In the genomic region with DNA sequence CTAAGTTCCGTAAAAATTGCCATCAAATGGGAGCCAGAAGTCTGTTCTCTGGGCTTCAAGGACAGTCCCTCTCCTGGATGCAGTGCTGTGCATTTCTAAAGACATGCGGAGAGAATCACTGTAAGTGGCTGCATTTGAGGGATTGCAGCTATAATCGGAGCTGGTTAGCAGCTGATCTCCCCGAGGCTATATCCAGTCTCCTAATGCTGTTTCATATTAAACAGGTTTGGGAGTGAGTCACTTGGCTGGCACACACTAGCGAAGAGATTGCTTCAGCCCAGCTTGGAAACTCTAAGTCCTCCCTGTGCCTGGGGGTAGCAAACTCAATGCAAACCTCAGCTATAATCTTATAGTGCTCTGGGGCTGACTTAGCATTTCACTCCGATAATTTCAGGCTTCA, we compare ENCODE assay signal across 9 mouse cellular contexts. TPM values are rescaled to one million over a fixed set of nuclear protein-coding genes. Genes with fewer than 3 reads are reported as not detected.
A peak's percentile ranks its signal among the peaks of the same experiment; 100 is the strongest.
DNase-seq lines count a peak whose midpoint lies in the region; ATAC-seq lines count a peak whose summit lies in the region.
"Had no signal": no experiment of that assay in that cellular context is flagged by ENCODE, and none has a peak within 500 bp of the region (broad histone marks: within the 10 kb centered on the region; RNA-seq: fewer than 3 reads in every experiment).

No protein-coding gene starts in this region.

- H3K4me1 ChIP-seq in midbrain, embryonic 13.5 days (replicated peaks) = peaks cover 19% of the 10 kb centered on the region
- H3K4me1 ChIP-seq in midbrain, embryonic 11.5 days (ENCODE audit: control insufficient read depth, insufficient read depth, low read length) = no peaks in the 10 kb centered on the region
- peaks cover 17% of the 10 kb centered on the region; the same call in 1 of the 2 replicates for H3K4me1 ChIP-seq in embryonic facial prominence, embryonic 15.5 days

- DNase-seq in midbrain, embryonic 11.5 days (ENCODE audit: low spot score, missing footprints) = no peak
- DNase-seq in kidney, postnatal 36 days = peak; percentile 46 to 65
- peak; percentile 12 to 41 for DNase-seq in right cerebral cortex, postnatal 36 days (ENCODE audit: low spot score in 2 of 2)
- no peak for DNase-seq in urinary bladder, postnatal 4 days (ENCODE audit: low spot score in 2 of 2)
- DNase-seq in heart, adult 18-20 months = no peak
- no peak for DNase-seq in spleen, postnatal 14 days (ENCODE audit: low spot score in 2 of 2)

- peak overlapping the region; percentile 81 for H3K27ac ChIP-seq in midbrain, embryonic 13.5 days
- no peak overlapping the region for H3K27ac ChIP-seq in midbrain, embryonic 11.5 days (ENCODE audit: low read depth, low read length)
- H3K27ac ChIP-seq in embryonic facial prominence, embryonic 15.5 days (replicated peaks) = peak overlapping the region; percentile 78
- H3K27ac ChIP-seq: heart, embryonic 15.5 days had no signal

- no peaks in the 10 kb centered on the region for H3K36me3 ChIP-seq in midbrain, embryonic 13.5 days
- no peaks in the 10 kb centered on the region for H3K36me3 ChIP-seq in midbrain, embryonic 11.5 days (ENCODE audit: control insufficient read depth, insufficient read depth, low read length)
- no peaks in the 10 kb centered on the region for H3K36me3 ChIP-seq in embryonic facial prominence, embryonic 15.5 days
- H3K36me3 ChIP-seq: heart, embryonic 15.5 days had no signal

- WGBS in midbrain, embryonic 13.5 days = 41% methylated on average over 6 of the region's 6 CpGs
- 76% methylated on average over 6 of the region's 6 CpGs for WGBS in midbrain, embryonic 11.5 days
- 9% methylated on average over 6 of the region's 6 CpGs for WGBS in embryonic facial prominence, embryonic 15.5 days

- H3K4me2 ChIP-seq in midbrain, embryonic 13.5 days (replicated peaks) = peak overlapping the region; percentile 11
- no peak overlapping the region for H3K4me2 ChIP-seq in midbrain, embryonic 11.5 days
- peak overlapping the region; percentile 39 for H3K4me2 ChIP-seq in embryonic facial prominence, embryonic 15.5 days (replicated peaks)
- H3K4me2 ChIP-seq: heart, embryonic 15.5 days had no signal

- ATAC-seq in midbrain, embryonic 13.5 days = peak; percentile 88
- ATAC-seq in midbrain, embryonic 11.5 days (ENCODE audit: low FRiP score) = no peak
- peak; percentile 75 for ATAC-seq in embryonic facial prominence, embryonic 15.5 days (ENCODE audit: insufficient number of reproducible peaks, low FRiP score, low TSS enrichment, low read depth)

- H3K9ac ChIP-seq in midbrain, embryonic 13.5 days (replicated peaks) = no peak overlapping the region
- no peak overlapping the region for H3K9ac ChIP-seq in midbrain, embryonic 11.5 days (ENCODE audit: low read length)
- H3K9ac ChIP-seq in embryonic facial prominence, embryonic 15.5 days = no peak overlapping the region
- H3K9ac ChIP-seq: heart, embryonic 15.5 days had no signal

- no peaks in the 10 kb centered on the region for H3K27me3 ChIP-seq in midbrain, embryonic 13.5 days
- H3K27me3 ChIP-seq in midbrain, embryonic 11.5 days (ENCODE audit: control insufficient read depth, insufficient read depth, low read length) = no peaks in the 10 kb centered on the region
- no peaks in the 10 kb centered on the region for H3K27me3 ChIP-seq in embryonic facial prominence, embryonic 15.5 days
- H3K27me3 ChIP-seq: heart, embryonic 15.5 days had no signal

- H3K4me3 ChIP-seq in midbrain, embryonic 13.5 days (replicated peaks) = no peak overlapping the region
- H3K4me3 ChIP-seq in midbrain, embryonic 11.5 days (ENCODE audit: low read depth, low read length) = no peak overlapping the region
- peak overlapping the region; percentile 2; the same call in 1 of the 2 replicates for H3K4me3 ChIP-seq in embryonic facial prominence, embryonic 15.5 days (replicated peaks)
- H3K4me3 ChIP-seq: heart, embryonic 15.5 days had no signal

- 0 out of 2 replicates have a peak, but pooled peaks cover 2% of the 10 kb centered on the region for H3K9me3 ChIP-seq in midbrain, embryonic 13.5 days
- no peaks in the 10 kb centered on the region for H3K9me3 ChIP-seq in midbrain, embryonic 11.5 days (ENCODE audit: control insufficient read depth, low read length)
- H3K9me3 ChIP-seq in embryonic facial prominence, embryonic 15.5 days (replicated peaks) = no peaks in the 10 kb centered on the region
- H3K9me3 ChIP-seq: heart, embryonic 15.5 days had no signal

RNA-seq across cellular contexts. Expression of a gene that starts 14.0 kb away (rescaled TPM):
- polyA plus RNA-seq in midbrain, embryonic 13.5 days (2015; fragmentation: Nextera tagmentation; extraction: Ambion mirVana) = 25.5 and 25.9 TPM in 2 replicates
- polyA plus RNA-seq in midbrain, embryonic 11.5 days (2014; fragmentation: Nextera tagmentation; extraction: Ambion mirVana) = 14.6 and 15.7 TPM in 2 replicates
- 16.1 and 18.5 TPM in 2 replicates for polyA plus RNA-seq in embryonic facial prominence, embryonic 15.5 days (2015; fragmentation: Nextera tagmentation; extraction: Ambion mirVana)
- total RNA-seq in heart, adult 18-20 months (2021) = 100 to 1,000 TPM; 206 to 224 TPM

Comparison
In these comparisons a context has a peak if more than half of its experiments do, and no peak if none do; other contexts are left out.
1. DNase-seq: peak in kidney, postnatal 36 days (2 of 2) and right cerebral cortex, postnatal 36 days (2 of 2); none in midbrain, embryonic 11.5 days (single experiment), urinary bladder, postnatal 4 days (0 of 2), heart, adult 18-20 months (0 of 2) and spleen, postnatal 14 days (0 of 2).